Mouse (Mus musculus): ENCODE measurements around the gene Plekha8. TPM values are rescaled to one million over a fixed set of nuclear protein-coding genes. Genes with fewer than 3 reads are reported as not detected.

Gene Plekha8
- polyA plus RNA-seq, 1 experiment = 14.4 TPM

DNA sequence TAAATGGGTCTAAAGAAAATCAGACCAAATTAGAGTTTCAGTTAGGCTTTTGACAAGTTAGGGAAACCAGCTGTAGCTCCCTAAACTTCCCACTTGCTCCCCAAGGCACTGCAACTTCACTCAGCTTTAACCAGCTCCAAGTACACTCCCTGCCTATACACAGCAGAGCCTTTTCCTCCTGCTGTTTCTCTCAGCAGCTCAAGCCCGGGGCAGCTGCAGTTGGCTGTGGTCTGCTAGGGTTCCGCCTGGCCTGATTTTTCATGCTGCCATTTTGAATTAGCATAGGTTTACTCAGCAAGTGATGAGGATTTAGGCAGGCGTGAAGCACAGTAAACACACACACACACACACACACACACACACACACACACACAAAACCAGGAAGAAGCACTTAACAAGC, 29.9 kb upstream of the Plekha8 start:
- Histone ChIP-seq H3K4me3 (ENCODE audit: control insufficient read depth, low read depth, low read length) (no peak overlapping the region), H3K27me3 (ENCODE audit: control insufficient read depth, insufficient read depth, low read length) (no peaks in the 10 kb centered on the region), H3K4me1 (ENCODE audit: control insufficient read depth, insufficient read depth, low read length) (peaks cover 2% of the 10 kb centered on the region), H3K36me3 (ENCODE audit: control insufficient read depth, insufficient read depth, low read length) (no peaks in the 10 kb centered on the region), H3K27ac (ENCODE audit: control insufficient read depth, insufficient read depth, low read depth, low read length) (no peak overlapping the region; the same call in 1 of the 2 replicates)
- TF ChIP-seq CTCF (IDR thresholded peaks at IDR 0.05; ENCODE audit: control insufficient read depth, insufficient read depth, insufficient replicate concordance, low read depth, low read length) (no peak), POLR2A (IDR thresholded peaks at IDR 0.05; ENCODE audit: control insufficient read depth, low read depth, low read length) (no peak)

DNA sequence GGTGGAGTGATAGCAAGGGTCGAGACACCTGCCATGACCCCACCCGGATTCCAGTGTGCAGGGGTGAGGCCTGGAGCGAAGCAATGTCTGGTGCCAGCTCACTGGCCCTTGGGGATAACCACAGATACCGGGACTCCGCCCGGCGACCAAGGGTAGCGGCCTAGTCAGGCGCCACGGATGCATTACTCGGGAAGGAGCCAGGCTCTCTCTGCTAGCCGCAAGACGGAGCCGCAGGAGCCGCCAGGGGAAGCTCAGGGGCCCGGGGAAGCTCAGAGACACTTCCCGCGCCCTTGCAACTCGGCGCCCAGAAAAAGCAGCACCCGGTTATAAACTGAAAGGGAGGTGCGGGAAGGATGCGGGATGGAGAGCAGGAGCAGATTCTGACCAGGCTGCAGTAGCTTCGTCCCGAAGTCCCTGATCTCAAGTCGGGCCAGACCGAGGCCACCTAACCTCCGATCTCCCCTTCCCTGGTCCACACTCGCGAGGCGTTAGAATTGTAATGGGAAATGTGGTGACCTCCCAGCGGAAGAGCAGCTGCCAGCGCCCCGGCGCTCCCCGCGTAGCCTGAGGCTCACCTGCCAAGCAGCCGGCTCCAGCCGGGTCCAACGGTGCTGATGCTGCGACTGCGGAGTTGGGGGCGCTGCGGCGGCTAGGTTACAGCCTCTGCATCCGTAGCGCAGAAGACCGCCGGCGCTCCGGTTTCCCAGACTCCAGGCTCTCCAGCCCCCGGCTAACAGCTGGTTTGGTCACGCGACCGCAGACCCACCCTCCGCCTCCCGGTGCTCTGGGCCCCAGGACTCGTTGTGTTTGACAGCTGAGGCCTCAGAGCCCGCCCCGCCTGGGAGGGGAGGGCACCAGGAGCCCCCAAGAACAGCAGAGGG, 29.0 kb upstream of the Plekha8 start, which contains the start of gene Scrn1:
Scrn1 (minus strand) TSS at position 825 of the 881 bp plus-strand sequence.
- Histone ChIP-seq H3K36me3 (ENCODE audit: control insufficient read depth, insufficient read depth, low read length) (no peaks in the 10 kb centered on the region), H3K27me3 (ENCODE audit: control insufficient read depth, insufficient read depth, low read length) (no peaks in the 10 kb centered on the region), H3K4me3 (ENCODE audit: control insufficient read depth, low read depth, low read length) (peak within 1 kb of the TSS; percentile 74), H3K4me1 (ENCODE audit: control insufficient read depth, insufficient read depth, low read length) (peaks cover 2% of the 10 kb centered on the region), H3K27ac (ENCODE audit: control insufficient read depth, insufficient read depth, low read depth, low read length) (peak within 1 kb of the TSS; percentile 2)
- no peak for TF ChIP-seq CTCF (IDR thresholded peaks at IDR 0.05; ENCODE audit: control insufficient read depth, insufficient read depth, insufficient replicate concordance, low read depth, low read length)

DNA sequence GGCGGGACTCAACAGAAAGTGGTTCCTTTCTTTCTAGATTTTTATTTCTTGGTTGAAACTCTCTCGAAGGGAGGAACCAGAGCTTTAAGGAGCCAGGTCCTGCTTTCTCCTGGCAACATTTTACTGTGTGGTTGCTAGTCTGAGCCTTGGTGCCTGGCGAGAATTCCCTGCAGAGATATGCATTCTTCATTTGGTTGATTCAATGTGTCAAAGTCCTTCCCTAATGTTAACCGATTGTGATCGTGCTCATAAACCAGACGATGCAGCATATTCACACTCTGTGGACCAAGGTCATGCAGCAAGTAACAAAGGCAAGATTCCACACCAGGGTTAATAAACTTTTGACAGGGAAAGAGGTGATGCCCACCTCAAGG, 28.4 kb upstream of the Plekha8 start:
- no peaks in the 10 kb centered on the region for H3K27me3 ChIP-seq (ENCODE audit: control insufficient read depth, insufficient read depth, low read length)
- no peaks in the 10 kb centered on the region for H3K36me3 ChIP-seq (ENCODE audit: control insufficient read depth, insufficient read depth, low read length)
- peaks cover 2% of the 10 kb centered on the region for H3K4me1 ChIP-seq (ENCODE audit: control insufficient read depth, insufficient read depth, low read length)
- H3K27ac ChIP-seq (ENCODE audit: control insufficient read depth, insufficient read depth, low read depth, low read length) = no peak overlapping the region
- TF ChIP-seq CTCF (IDR thresholded peaks at IDR 0.05; ENCODE audit: control insufficient read depth, insufficient read depth, insufficient replicate concordance, low read depth, low read length) = no peak
- TF ChIP-seq POLR2A (IDR thresholded peaks at IDR 0.05; ENCODE audit: control insufficient read depth, low read depth, low read length) = no peak
- H3K4me3 ChIP-seq (ENCODE audit: control insufficient read depth, low read depth, low read length) = peak overlapping the region; percentile 74

DNA sequence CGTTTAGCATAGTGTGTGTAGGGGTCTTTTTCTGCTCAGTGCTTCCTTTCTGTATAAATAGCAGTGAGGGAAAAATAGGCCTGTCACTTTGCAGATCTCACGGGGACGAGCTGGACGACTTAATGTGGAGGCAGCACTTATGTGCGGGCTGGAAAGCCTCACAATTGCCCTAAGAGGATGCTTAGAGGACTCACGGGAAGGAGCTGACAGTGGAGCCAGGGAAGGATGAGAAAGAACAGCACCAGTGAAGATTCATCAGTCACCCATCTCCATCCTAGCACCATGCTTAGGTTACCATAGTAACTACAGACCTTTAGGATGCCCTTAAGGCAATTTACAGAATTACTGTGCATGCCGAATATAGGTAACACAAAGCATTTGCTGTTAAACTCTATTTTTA, 25.1 kb upstream of the Plekha8 start:
- no peaks in the 10 kb centered on the region for H3K36me3 ChIP-seq (ENCODE audit: control insufficient read depth, insufficient read depth, low read length)
- H3K4me3 ChIP-seq (ENCODE audit: control insufficient read depth, low read depth, low read length) = no peak overlapping the region
- H3K27me3 ChIP-seq (ENCODE audit: control insufficient read depth, insufficient read depth, low read length) = no peaks in the 10 kb centered on the region
- TF ChIP-seq POLR2A (IDR thresholded peaks at IDR 0.05; ENCODE audit: control insufficient read depth, low read depth, low read length) (no peak), CTCF (IDR thresholded peaks at IDR 0.05; ENCODE audit: control insufficient read depth, insufficient read depth, insufficient replicate concordance, low read depth, low read length) (no peak)
- H3K4me1 ChIP-seq (ENCODE audit: control insufficient read depth, insufficient read depth, low read length) = peaks cover 2% of the 10 kb centered on the region
- H3K27ac ChIP-seq (ENCODE audit: control insufficient read depth, insufficient read depth, low read depth, low read length) = no peak overlapping the region

DNA sequence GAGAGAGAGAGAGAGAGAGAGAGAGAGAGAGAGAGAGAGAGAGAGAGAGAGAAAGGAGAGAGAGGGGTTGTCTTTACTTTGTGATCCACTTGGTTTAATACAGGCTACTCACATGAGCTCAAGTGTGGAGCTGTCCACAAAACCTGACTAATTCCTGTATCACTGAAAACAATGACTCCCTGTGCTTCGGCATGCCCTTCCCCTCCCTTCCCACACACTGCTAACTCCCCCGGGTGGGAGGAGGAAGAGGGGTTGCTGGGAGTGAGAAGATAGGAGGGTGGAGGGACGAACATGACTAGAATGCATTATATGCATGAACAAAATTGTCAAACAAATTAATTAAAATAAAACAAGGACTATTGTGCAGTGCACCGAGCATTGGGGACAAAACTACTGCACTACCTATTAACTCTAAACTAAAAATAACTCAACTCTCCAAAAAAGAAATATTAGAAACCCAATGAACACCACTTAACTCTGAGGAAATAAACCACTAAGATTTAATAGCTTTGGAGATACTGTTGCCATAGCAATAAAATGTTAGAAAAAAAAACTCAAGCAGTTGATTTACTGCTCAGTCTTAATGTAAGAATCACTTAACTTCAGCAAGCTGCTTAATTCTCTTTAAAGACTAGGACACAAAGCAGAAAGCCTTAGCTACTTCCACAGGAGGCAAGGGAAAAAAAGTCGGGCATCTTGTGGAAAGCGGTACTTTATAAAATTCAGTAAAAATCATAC, 21.5 kb upstream of the Plekha8 start:
- H3K27me3 ChIP-seq (ENCODE audit: control insufficient read depth, insufficient read depth, low read length) = no peaks in the 10 kb centered on the region
- H3K4me1 ChIP-seq (ENCODE audit: control insufficient read depth, insufficient read depth, low read length) = no peaks in the 10 kb centered on the region
- H3K4me3 ChIP-seq (ENCODE audit: control insufficient read depth, low read depth, low read length) = no peak overlapping the region
- no peaks in the 10 kb centered on the region for H3K36me3 ChIP-seq (ENCODE audit: control insufficient read depth, insufficient read depth, low read length)
- TF ChIP-seq POLR2A (IDR thresholded peaks at IDR 0.05; ENCODE audit: control insufficient read depth, low read depth, low read length) = no peak
- TF ChIP-seq CTCF (IDR thresholded peaks at IDR 0.05; ENCODE audit: control insufficient read depth, insufficient read depth, insufficient replicate concordance, low read depth, low read length) = no peak
- H3K27ac ChIP-seq (ENCODE audit: control insufficient read depth, insufficient read depth, low read depth, low read length) = 0 out of 2 replicates have a peak overlapping the region, but pooled peaks have one; percentile 13

DNA sequence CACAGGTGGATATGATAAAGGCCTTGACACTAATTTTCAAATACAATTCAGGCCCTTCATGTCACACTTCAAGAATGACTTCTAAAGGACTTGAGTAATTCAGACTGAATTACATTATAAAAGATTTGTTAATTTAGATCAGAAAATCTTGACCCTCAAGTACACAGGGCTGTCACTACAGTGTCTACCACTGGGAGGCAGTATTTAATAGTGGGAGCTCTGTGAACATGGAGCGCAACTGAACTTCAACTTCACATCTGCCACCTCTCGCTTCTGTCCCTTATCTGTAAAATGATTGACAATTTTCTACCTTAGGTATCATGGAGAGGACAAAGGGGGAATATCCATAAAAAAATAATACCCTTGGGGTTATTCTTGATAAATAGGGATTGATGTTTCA, 8.7 kb upstream of the Plekha8 start:
- H3K4me1 ChIP-seq (ENCODE audit: control insufficient read depth, insufficient read depth, low read length) = no peaks in the 10 kb centered on the region
- no peak for TF ChIP-seq CTCF (IDR thresholded peaks at IDR 0.05; ENCODE audit: control insufficient read depth, insufficient read depth, insufficient replicate concordance, low read depth, low read length)
- TF ChIP-seq POLR2A (IDR thresholded peaks at IDR 0.05; ENCODE audit: control insufficient read depth, low read depth, low read length) = no peak
- no peaks in the 10 kb centered on the region for H3K27me3 ChIP-seq (ENCODE audit: control insufficient read depth, insufficient read depth, low read length)
- no peaks in the 10 kb centered on the region for H3K36me3 ChIP-seq (ENCODE audit: control insufficient read depth, insufficient read depth, low read length)
- no peak overlapping the region for H3K4me3 ChIP-seq (ENCODE audit: control insufficient read depth, low read depth, low read length)
- no peak overlapping the region for H3K27ac ChIP-seq (ENCODE audit: control insufficient read depth, insufficient read depth, low read depth, low read length)

DNA sequence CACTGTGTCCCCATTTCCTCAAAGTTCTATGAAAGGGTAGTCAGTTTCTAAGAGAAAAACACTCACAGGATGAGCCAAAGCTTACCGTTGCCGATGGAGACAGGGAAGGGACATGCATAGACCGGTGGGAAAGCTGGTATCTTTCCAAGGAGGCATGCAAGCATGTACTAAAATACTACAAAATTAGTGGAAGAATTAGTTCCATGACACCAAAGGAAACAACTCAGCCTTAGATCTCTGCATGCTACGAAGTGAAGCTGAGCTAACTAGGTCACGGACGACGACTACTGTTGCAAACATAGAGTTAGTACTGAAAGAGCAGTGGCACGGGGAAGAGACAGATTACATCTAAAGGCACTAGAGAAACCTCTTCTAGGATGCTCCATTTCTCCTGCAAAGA, 8.0 kb upstream of the Plekha8 start:
- TF ChIP-seq POLR2A (IDR thresholded peaks at IDR 0.05; ENCODE audit: control insufficient read depth, low read depth, low read length) = no peak
- TF ChIP-seq CTCF (IDR thresholded peaks at IDR 0.05; ENCODE audit: control insufficient read depth, insufficient read depth, insufficient replicate concordance, low read depth, low read length) = no peak
- Histone ChIP-seq H3K4me1 (ENCODE audit: control insufficient read depth, insufficient read depth, low read length) (no peaks in the 10 kb centered on the region), H3K36me3 (ENCODE audit: control insufficient read depth, insufficient read depth, low read length) (no peaks in the 10 kb centered on the region)

More for the DNA sequence above, 8.0 kb upstream of the Plekha8 start:
- Histone ChIP-seq H3K27me3 (ENCODE audit: control insufficient read depth, insufficient read depth, low read length) (no peaks in the 10 kb centered on the region), H3K4me3 (ENCODE audit: control insufficient read depth, low read depth, low read length) (no peak overlapping the region), H3K27ac (ENCODE audit: control insufficient read depth, insufficient read depth, low read depth, low read length) (no peak overlapping the region)
